Mouse (Mus musculus): ENCODE results near the gene Acvr1b.

The Acvr1b gene

GRCm38 (mm10) chr15:101227971-101228370 lies 54.1 kb downstream of the Acvr1b start:
- DNase-seq (ENCODE audit: low read depth in 1 of 2, low spot score in 2 of 2): no peak

- no peak for DNase-seq (ENCODE audit: low read depth in 1 of 2, low spot score in 2 of 2)
These were observed 55.2 kb downstream of the Acvr1b start for GRCm38 (mm10) chr15:101228866-101229590.

GRCm38 (mm10) chr15:101230503-101230902 lies 56.6 kb downstream of the Acvr1b start:
- no peak for DNase-seq (ENCODE audit: low read depth in 1 of 2, low spot score in 2 of 2)

GRCm38 (mm10) chr15:101230995-101231647 lies 57.3 kb downstream of the Acvr1b start:
- peak in 1 of 2 experiments; percentile 59 for DNase-seq (ENCODE audit: low read depth in 1 of 2, low spot score in 2 of 2)

GRCm38 (mm10) chr15:101231648-101232180 lies 57.8 kb downstream of the Acvr1b start:
- no peak for DNase-seq (ENCODE audit: low read depth in 1 of 2, low spot score in 2 of 2)

- DNase-seq (ENCODE audit: low read depth in 1 of 2, low spot score in 2 of 2): no peak
These were observed 58.7 kb downstream of the Acvr1b start for GRCm38 (mm10) chr15:101232607-101233006.

- DNase-seq (ENCODE audit: low read depth in 1 of 2, low spot score in 2 of 2): no peak
These were observed 59.3 kb downstream of the Acvr1b start for GRCm38 (mm10) chr15:101233183-101233582.

GRCm38 (mm10) chr15:101233641-101234275 lies 59.9 kb downstream of the Acvr1b start:
- DNase-seq (ENCODE audit: low read depth in 1 of 2, low spot score in 2 of 2): no peak

- DNase-seq (ENCODE audit: low read depth in 1 of 2, low spot score in 2 of 2): no peak
These were observed 60.9 kb downstream of the Acvr1b start for GRCm38 (mm10) chr15:101234611-101235341.

- no peak for DNase-seq (ENCODE audit: low read depth in 1 of 2, low spot score in 2 of 2)
These were observed 61.5 kb downstream of the Acvr1b start for GRCm38 (mm10) chr15:101235342-101235698.

- DNase-seq (ENCODE audit: low read depth in 1 of 2, low spot score in 2 of 2): no peak
These were observed 62.0 kb downstream of the Acvr1b start for GRCm38 (mm10) chr15:101235728-101236327.

- no peak for DNase-seq (ENCODE audit: low read depth in 1 of 2, low spot score in 2 of 2)
These were observed 63.0 kb downstream of the Acvr1b start for GRCm38 (mm10) chr15:101236878-101237277.

GRCm38 (mm10) chr15:101238885-101239511 lies 65.1 kb downstream of the Acvr1b start:
- DNase-seq (ENCODE audit: low read depth in 1 of 2, low spot score in 2 of 2): no peak

GRCm38 (mm10) chr15:101239821-101240220 lies 66.0 kb downstream of the Acvr1b start:
- DNase-seq (ENCODE audit: low read depth in 1 of 2, low spot score in 2 of 2): no peak

GRCm38 (mm10) chr15:101240799-101241204 lies 66.9 kb downstream of the Acvr1b start:
- DNase-seq (ENCODE audit: low read depth in 1 of 2, low spot score in 2 of 2): peak in 1 of 2 experiments; percentile 83

- no peak for DNase-seq (ENCODE audit: low read depth in 1 of 2, low spot score in 2 of 2)
These were observed 67.4 kb downstream of the Acvr1b start for GRCm38 (mm10) chr15:101241236-101241635.

- DNase-seq (ENCODE audit: low read depth in 1 of 2, low spot score in 2 of 2): no peak
These were observed 68.0 kb downstream of the Acvr1b start for GRCm38 (mm10) chr15:101241853-101242252.

GRCm38 (mm10) chr15:101242645-101243044 lies 68.8 kb downstream of the Acvr1b start:
- DNase-seq (ENCODE audit: low read depth in 1 of 2, low spot score in 2 of 2): no peak

GRCm38 (mm10) chr15:101244012-101244411 lies 70.1 kb downstream of the Acvr1b start:
- DNase-seq (ENCODE audit: low read depth in 1 of 2, low spot score in 2 of 2): peak in 1 of 2 experiments; percentile 62

All from monocyte, adult 2 months (primary cell).